Mouse (Mus musculus) right cerebral cortex, postnatal 25 days (tissue): ENCODE results near the gene Acads.
"Not testable (repeated sequence)": the region's sequence is repeated elsewhere in the genome, so short reads cannot be mapped to it uniquely, and the experiment has no call there.

Source experiments
- DNase-seq: peaks from one replicate; pipeline ENCODE4 v3.0.0; 2022

The Acads gene

DNA sequence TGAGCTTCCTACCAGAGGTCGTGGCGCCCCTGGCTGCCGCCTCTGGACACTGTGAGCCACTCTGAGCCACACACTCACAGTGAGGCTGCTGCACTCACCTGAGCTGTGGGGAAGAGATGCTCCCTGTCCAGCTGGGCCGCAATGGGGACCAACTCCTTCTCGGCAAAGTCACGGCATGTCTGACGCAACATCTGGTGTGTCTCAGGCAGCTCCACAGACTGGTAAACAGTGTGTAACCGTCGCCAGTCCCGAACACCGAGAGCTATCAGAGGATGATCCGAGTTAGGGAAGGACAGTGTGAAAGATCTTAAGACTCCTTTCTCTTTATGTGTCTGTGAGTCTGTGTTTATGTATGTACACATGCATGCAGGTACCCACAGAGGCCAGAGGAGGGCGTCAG is 1.7 kb downstream of the Acads start:
- DNase-seq = no peak

DNA sequence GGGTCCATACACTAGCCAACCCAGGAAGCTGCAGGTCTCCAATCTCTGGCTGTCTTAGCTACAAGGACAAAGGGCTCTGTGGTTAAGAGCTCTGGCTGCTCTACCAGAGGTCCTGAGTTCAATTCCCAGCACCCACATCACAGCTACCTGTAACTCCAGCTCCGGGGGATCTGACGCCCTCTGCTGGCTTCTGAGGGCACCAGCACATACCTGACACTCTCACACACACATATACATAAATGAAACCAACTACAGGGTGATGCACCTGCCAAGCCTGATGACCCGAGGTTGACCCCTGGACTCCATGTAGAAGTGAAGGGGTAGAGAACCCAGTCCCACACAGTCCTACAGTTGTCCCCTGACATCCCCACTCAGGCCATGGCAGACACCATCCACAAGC is 2.7 kb downstream of the Acads start:
- DNase-seq = no peak

DNA sequence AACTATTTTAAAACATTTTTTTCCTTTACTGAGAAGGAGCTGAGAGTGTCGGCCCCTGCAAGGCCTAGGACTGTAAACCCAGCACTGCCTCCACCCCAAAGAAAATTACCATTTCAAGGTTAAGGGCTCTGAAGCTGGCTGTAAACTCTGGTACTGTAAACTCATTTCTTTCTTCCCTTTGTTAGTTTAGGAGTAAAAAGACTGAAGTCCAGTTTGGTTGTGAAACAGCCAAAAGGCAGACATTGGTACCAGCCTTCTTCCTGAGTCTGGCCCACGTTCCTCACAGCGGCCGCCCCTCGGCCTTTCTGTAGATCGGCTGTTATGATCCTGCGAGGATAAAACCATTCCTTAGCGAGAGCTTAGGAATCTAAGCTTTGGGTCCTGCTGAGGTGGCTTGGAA is 4.6 kb downstream of the Acads start:
- DNase-seq = no peak

DNA sequence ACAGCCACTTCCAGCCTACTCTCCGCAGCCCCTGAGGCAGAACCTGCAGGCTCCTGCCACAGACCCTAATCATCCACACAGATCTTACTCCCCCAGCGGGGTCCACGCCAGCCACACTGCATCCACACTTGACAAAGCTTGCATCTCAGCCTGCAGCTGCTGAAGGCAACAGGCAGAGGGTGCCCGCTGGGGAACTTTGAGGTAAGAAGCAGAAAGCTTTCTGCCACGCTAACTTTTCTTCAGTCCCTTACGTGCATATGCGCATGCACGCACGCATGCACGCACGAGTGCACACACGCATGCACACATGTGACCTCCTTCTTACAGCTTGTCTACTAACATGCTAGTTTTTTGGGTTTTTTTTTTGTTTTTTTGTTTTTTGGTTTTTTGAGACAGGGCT is 5.9 kb downstream of the Acads start:
- DNase-seq = no peak

DNA sequence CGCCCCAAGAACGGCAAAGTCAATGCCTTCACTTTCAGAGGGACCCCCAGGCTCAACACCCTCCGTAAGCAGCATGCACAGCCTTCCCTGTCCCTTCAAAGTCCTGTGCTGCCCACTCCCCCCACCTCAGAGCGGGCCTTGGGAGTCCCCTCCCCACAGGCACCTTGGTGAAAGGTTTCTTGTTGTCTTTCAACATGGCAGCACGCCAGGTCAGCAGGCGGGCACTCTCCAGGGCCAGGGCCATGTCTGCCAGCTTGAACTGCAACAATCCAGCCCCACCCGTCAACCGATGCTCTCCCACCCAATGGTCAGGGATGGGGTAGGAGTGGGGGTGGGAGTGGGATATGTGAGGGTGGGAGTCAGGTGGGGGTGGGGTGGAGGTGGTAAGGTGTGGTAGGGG is 8.0 kb downstream of the Acads start:
- no peak for DNase-seq

DNA sequence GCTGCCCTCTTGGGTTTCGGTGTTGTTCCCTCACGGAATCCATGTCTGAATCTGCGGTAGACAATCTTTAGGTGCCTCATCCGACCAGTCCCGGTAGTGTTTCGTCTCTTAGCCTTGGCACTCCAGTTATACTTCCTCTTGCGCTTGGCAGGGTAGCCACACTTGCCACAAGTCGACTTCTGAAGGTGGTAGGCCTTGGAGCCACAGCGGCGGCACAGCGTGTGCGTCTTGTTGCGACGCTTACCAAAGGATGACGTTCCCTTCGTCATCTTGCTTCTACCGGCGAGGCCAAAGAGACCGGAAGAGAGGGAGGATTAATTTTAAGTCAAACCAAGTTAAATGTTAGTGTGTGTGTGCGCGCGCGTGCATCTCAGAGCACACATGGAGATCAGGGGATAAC is 15.9 kb downstream of the Acads start:
- DNase-seq = not testable (repeated sequence)

DNA sequence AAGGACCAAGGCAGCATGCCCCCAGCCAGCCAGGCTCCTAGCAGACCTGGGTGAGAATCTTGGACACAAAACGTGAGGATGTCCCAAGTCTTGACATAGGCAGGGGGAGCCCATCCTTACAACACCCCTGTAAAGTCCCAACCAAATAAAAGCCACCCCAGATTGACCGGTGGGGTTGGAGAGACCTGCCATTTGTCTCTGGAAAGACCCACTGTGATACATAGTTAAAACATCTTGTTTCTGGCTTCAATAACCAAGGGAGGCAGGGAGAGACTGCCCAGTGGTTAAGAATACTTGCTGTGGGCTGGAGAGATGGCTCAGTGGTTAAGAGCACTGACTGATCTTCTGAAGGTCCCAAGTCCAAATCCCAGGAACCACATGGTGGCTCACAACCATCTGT is 16.9 kb downstream of the Acads start:
- no peak for DNase-seq

DNA sequence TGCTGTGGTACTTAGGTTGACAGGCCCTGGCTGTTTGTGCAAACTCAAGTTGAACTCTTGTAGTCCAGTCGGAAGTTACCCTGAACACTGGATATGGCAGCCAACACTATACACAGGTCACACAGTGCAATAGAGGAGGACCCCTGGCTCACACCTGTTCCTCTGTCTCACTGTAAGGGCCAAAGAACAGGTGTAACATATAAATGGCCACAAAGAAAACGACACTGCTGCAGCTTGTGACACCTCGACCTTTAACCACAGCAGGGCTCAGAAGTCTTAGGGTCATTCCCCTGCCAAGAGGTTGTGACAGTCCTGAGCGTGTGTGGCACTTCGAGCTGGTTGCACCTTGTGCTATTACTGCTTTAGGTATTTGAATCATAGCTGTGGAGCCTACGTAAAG is 18.7 kb downstream of the Acads start:
- no peak for DNase-seq

DNA sequence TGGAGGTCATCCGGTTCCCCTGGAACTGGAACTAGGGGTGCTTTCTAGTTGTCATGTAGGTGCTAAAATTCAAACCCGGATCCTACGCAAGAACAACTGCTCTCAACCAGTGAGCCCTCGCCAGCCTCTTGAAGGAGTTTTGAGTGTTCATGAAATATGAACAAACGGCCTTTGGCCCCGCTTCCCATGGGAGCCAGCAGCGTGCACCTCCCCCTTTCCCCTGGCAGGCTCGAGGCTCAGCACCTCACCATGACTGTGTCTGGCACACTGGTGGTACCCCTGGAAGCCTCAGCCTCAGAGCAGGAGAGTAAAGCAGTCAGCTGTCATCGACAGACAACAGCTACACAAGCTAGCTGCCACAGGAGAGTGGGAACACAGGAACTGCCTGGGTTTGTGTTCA is 19.2 kb downstream of the Acads start:
- no peak for DNase-seq

DNA sequence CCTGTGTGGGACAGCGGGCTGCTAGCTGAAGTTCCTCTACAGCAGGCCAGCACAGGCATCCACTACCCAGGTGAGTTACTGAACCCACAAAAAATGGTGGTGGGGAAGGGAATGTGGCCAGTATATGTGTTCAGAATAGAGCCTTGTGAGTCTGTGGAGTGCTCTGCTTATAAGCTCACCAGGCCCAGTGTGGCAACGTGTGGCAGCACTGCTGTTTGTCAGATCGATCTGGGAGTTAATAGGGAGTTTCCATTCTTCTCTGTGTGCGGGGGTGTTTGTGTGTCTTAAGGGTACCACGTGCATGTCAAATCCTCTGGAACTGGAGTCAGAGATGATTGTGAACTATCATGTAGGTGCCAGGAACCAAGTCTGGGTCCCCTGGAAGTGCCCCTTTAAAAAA is 19.6 kb downstream of the Acads start:
- DNase-seq = no peak

DNA sequence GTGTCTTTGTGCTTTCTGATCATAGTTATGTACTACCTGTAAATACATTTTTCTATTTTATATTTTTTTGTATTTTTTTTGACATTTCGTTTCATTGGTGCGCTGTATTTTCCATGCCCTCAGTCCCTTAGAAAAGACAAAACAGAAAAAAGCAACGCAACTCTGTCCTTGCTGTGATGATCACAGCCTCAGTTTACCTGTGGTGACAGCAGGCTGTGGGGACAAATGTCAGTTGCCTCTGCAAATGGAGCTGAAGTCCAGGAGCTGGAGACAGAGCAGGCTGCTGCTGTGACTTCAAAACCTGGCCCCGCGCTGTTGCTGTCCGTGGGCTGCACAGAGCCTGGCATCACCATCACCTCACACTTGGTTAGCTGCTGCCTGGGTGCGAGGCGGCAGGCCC is 21.0 kb downstream of the Acads start, which contains the start of gene Gm10401:
Gene Gm10401, minus strand, starts transcription at position 101 of the 400 bp plus-strand sequence.
- DNase-seq = no peak

DNA sequence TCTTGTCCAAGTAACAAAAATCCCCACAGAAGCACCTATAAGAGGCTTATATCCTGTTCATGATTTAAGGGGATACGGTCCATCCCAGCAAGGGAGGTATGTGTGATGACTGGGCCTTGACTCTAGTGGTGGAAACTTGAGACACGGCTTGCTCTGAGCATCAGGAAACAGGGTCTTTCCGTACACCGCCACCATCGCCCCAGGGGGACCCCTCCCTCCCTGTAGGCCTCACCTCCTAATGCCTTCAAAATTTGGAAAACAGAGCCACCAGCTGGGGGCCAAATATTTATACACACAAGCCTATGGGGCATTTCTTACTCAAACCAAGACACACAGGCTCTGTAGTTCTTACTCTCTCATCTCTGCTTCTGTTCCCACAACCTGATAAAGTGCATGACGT is 27.4 kb downstream of the Acads start:
- no peak for DNase-seq

DNA sequence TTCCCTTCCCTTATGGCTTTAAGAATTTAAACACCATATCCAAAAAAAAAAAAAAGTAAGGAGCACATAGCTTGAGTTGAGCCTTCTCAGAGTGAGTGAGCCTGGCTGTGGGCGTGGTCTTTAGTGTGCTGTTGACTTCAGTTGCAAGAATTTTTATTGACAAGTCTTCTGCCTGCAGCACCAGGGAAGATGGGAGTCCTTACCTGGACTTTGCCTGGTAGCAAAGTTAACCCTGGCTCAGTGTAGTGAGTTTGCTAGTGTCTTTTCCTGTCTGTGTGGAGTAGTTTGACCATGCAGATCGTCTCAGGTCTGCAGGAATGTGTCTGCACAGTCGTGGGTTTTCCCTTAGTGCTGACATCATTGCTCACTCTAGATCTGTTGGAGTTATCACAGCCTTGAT is 28.1 kb downstream of the Acads start:
- DNase-seq = no peak

DNA sequence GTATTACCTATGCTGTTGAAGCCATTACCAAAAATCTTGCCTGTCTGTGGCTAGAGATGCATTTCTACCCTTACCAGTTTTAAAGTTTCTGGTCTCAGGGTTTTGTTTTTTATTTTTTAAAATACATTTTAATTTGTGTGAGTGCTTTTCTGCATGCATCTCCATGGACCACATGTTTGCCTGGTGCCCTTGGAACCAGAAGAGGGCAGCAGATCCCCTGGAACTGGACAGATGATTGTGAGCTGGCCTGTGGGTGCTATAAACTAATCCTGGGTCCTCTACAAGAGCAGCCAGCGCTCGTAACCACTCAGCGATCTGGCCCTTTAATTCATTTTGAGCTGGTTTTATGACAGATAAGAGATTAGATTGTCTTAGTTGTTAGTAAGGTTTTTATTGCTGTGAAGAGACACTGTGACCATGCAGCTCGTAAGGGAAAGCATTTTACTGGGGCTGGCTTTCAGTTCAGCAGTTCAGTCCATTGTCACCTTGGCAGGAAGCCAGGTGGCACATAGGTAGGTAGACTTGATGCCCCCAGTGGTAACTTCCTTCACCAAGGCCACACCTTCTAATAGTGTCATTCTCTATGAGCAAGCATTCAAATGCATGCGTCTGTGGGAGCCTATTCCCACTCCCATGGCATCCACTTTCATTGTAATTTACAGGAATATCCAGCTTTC is 29.4 kb downstream of the Acads start:
- DNase-seq = no peak

DNA sequence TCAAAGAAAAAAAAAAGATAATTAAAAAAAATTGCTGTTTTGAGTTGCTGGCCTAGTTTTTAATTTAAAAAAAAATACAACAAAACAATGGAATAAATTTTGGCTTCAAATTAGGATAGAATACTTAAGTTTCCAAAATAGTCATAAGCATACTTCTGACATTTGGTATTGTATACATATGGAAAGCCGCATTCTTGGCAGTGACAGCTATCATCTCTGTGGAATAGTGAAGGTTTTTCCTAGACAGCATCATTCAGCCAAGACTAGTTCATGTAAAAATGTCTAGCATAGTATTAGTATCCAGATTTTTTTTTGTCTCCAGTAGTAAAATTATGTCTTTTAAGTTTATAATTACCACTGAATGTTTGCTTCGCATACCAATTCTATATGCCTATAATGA is 33.5 kb downstream of the Acads start:
- DNase-seq = no peak

DNA sequence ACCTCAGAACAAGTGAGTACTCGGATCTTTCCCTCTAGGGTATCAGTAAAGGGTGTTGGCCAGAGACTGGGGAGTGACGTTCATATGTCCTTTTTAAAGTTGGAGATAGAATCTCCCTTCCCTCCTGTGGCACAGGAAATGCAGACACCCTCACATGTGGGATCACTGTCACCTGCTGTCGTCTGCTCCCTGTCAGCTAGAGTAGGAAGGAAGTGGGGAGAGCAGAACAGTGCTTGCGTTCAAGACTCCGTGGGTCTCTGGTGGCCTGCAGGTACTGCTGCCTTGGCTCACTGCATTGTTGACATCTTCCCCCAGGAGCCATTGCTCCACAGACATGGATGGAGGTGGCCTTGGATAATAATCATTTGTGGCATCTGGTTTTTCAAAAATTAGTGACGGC is 35.7 kb downstream of the Acads start:
- no peak for DNase-seq

DNA sequence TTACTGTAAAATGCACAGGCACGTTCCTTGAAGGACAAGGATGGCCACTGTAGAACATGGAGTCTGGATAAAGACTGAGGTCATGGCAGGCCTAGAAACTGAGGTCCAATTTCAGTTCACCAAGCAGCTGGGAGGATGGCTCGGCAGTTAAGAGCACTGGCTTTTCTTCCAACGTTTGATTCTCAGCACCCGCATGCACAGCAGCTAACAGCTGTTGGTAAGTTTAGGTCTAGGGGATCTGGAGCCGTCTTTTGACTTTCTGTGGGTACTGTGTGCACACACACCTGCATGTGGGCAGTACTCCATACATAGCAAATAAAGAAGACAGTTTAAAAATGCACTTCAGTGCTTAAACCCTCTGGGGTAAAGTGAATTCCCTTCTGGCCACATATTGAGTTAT is 37.5 kb downstream of the Acads start:
- DNase-seq = no peak

DNA sequence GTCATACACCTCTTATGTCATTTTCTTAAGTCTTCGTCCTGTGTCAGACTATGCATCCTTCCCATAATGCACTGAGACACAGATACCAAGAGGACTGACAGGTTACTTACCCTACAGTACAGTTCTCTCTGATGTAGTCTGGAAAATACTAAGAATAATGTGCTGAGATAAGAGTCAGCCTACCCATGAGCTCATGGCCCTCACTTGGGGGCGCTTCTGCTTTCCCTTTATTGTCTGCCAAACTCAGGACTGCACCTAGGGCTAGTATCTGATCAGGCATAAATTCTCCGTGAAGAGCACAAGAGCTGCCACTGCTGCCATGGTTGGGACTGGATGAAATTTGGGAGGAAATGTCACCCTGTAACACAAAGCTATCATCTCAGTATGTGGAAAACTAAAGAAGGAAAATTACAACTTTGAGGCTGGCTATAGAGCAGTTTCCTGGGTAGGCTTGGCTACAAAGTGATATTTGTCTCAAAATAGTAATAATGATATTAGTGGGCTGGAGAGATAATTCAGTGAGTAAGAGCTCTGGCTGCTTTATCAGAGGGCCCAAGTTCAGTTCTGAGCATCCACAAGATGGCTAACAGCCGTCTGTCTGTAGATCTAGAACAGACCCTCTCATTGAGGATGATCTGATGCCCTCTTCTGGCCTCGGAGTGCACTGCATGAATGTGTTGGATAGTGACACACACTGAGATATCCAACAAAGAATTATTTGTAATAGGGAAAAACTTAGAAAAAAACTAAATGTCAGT is 42.8 kb downstream of the Acads start:
- no peak for DNase-seq

DNA sequence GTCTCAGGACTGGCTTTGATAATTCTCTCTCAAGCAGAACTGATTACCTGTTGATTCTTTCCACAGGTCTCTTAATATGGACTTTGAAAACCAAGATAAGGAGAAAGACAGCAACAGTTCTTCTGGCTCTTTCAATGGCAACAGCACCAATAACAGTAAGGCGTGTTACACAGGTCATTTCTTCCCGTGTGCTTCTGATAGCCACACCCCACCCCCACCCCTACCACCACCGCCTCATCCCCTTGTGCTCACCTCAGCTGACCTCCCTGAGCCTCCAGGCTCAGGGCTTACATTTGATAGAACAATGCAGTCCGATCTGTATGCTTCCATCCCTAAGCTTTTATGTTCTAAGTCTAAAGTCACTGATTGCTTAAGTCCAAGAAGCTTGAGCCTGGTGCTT is 44.4 kb downstream of the Acads start:
- no peak for DNase-seq

DNA sequence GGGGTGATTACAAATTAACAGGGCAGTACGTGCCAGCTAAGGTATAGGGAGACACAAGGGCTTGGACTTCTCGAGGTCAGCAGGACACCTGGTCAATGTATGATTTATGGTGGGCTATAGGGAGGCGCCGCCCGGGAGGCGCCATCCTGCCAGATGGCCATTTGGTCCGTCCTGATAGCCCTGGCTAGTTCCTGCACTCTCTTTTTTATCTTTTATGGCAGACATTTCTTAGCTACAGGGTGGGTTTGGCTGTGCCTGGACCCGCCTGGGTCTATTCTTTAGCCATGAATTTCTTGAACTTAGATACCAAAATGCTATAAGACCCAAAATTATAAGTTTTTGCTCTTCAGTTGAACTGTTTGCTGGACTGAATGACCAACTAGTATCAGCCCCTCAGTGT is 45.8 kb downstream of the Acads start:
- not testable (repeated sequence) for DNase-seq

DNA sequence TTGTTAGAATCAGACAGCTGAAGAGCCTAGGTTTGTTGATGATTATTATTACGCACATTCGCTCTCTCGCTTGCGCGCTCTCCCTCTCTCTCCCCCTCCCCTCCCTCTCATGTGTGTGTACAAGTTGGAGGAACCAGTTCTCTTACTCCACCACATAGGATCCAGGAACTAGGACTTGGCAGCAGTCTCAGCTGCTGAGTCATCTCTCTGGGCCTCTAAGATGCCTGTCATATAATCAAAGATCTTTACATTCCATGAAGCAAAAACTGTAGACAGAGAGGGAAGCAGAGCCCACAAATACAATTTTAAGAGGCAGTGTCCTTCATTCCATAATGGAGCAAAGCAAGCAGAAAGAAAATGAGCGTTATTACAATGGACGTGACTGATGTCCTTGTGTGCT is 47.0 kb downstream of the Acads start:
- DNase-seq = peak; percentile 56

DNA sequence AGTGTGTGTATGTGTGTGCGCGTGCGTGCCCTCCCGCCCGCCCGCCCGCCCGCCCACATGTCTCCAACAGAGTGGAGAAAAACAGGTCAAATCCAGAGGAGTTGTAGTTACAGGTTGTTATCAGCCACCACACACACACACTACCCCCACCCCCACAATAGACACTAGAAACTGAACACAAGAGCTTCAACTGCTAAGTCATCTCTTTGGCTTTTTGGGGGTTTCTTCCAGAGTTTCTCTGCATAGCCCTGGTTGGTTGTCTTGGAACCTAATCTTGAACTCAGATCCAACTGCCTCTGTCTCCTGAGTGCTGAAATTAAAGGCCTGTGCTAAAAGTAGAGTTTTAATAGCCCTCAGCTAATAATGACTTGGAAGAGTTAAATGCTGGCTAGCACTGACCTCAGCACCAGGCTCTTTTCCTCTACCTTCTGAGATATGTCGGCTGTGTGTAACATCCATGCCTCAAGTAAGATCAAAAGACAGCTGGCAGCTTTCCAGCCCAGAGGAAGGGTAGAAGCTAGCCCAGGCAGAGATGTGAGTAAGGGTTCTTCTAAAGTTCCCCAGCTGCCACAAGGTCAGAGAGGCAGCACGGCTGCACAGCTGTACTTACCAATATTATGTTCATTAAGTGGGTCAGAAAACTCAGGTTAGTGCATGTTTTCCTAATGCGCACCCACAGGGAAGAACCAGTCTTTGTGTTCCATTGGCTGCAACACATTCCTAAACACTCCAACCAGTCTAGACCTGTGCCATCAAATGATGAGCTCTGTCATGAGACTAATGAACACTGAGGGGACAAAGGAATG is 47.8 kb downstream of the Acads start:
- no peak for DNase-seq

DNA sequence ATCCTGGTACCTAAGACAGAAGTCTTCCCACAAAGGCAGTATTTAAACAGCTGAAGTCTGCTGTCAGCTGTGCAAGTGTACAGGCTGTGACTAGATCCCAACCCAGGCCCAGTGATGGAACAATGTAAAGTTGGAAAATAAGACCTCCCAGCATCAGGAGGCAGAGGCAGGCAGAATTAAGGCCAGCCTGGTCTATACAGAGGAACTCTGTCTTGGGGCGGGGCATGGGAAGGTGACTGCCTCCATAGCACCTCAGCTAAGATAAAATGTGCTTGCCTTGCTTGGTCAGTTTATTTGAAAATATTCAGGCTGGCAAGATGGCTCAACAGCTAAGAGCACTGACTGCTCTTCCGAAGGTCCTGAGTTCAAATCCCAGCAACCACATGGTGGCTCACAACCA is 48.7 kb downstream of the Acads start:
- DNase-seq = no peak

DNA sequence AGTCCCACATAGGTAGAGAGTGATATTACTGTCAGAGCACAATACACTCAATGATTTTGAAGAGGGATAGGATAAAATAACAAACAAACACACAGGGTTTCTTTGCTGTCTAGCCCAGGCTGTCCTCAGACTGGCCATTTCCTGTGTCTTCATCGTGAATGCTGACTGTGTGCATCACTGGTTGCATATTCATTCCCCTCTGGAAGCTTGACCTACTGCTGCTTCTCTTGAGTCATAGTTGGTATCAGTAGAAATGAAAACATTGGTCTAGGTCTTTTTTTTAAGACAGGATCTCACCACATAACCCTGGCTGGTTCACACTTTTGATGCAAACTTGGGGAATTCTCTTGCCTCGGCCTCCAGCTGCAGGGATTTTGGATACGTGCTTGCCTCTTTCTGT is 49.5 kb downstream of the Acads start:
- DNase-seq = no peak
